Mouse (Mus musculus) midbrain, embryonic 11.5 days (tissue): Measurements from ENCODE around the gene Arhgap8. TPM values are rescaled to one million over a fixed set of nuclear protein-coding genes. Genes with fewer than 3 reads are reported as not detected.

Experiments used
- ATAC-seq: fragments of 200-750 bp; cut with Nextera tagmentation; 2 replicates; pipeline ENCODE4 v1.8.0; 2017; ENCODE audit warnings: moderate TSS enrichment, moderate library complexity; ENCODE audit not compliant: low FRiP score
- DNase-seq: peaks from one replicate; pipeline ENCODE4 v3.0.0; 2015; ENCODE audit warnings: low spot score; ENCODE audit errors: missing footprints
- H3K27ac ChIP-seq: fragments of 300-500 bp; sonication (generic); 2 replicates; pipeline ENCODE4 v1.5.1; 2014; ENCODE audit warnings: low read depth, low read length
- H3K27me3 ChIP-seq: fragments of 300-500 bp; sonication (generic); 2 replicates; pipeline ENCODE4 v1.6.1; 2014; ENCODE audit warnings: mild to moderate bottlenecking, low read length, moderate library complexity, mixed read lengths; ENCODE audit not compliant: control insufficient read depth, insufficient read depth
- H3K36me3 ChIP-seq: fragments of 300-500 bp; sonication (generic); 2 replicates; pipeline ENCODE4 v1.6.1; 2014; ENCODE audit warnings: mild to moderate bottlenecking, low read length, moderate library complexity, mixed read lengths; ENCODE audit not compliant: control insufficient read depth, insufficient read depth
- H3K4me1 ChIP-seq: fragments of 300-500 bp; sonication (generic); 2 replicates; pipeline ENCODE4 v1.6.1; 2014; ENCODE audit warnings: low read length; ENCODE audit not compliant: control insufficient read depth, insufficient read depth
- H3K4me2 ChIP-seq: fragments of 300-500 bp; sonication (generic); 2 replicates; pipeline ENCODE4 v1.6.1; 2014; ENCODE audit warnings: mild to moderate bottlenecking, moderate library complexity
- H3K4me3 ChIP-seq: fragments of 300-500 bp; sonication (generic); 2 replicates; pipeline ENCODE4 v1.5.1; 2014; ENCODE audit warnings: low read depth, low read length
- H3K9ac ChIP-seq: fragments of 300-500 bp; sonication (generic); 2 replicates; pipeline ENCODE4 v1.6.1; 2014; ENCODE audit warnings: low read length
- H3K9me3 ChIP-seq: fragments of 300-500 bp; sonication (generic); 2 replicates; pipeline ENCODE4 v1.6.1; 2016; ENCODE audit warnings: low read length; ENCODE audit not compliant: control insufficient read depth
- WGBS: fragments of 180-500 bp; shearing (Covaris S2); extraction: QIAGEN DNeasy Blood & Tissue Kit; methylation state at CpG from one replicate; pipeline ENCODE4 v1.1.7; 2014; 5-methylcytosine and 5-hydroxymethylcytosine counted together
- polyA plus RNA-seq: library from polyadenylated mRNA; unstranded; fragments of >200 nt; fragmentation: Nextera tagmentation; extraction: Ambion mirVana; gene quantifications from 2 replicates; pipeline ENCODE4 v1.2.1, GENCODE M21; 2014

The Arhgap8 gene
- polyA plus RNA-seq, 1 experiment from 2014 or later = 1.1 TPM

DNA sequence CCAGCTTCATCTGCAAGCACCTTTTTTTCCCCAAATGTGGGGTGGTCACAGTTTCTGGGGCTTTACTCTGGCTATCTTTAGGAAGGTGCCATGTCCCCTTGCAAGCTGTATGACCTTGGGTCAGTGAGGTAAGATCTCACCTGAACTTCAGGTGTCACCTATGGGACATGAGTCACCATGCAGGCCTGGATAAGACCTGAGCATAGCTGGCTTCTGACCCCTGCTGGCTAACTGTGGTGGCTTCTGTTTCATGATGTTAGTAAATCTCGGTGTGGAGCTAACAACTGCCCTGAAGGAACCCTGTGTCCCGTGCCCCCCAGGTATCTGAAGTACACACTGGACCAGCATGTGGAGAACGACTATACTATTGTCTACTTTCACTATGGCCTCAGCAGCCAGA, 21.7 kb downstream of the Arhgap8 start:
- H3K9ac ChIP-seq = no peak overlapping the region
- H3K4me2 ChIP-seq = no peak overlapping the region
- WGBS = 82% methylated on average over 3 of the region's 3 CpGs
- H3K9me3 ChIP-seq = no peaks in the 10 kb centered on the region
- ATAC-seq (no peak), DNase-seq (peak; percentile 41)
- no peak overlapping the region for H3K4me3 ChIP-seq
- no peaks in the 10 kb centered on the region for H3K36me3 ChIP-seq
- H3K27me3 ChIP-seq = no peaks in the 10 kb centered on the region
- H3K4me1 ChIP-seq = no peaks in the 10 kb centered on the region
- H3K27ac ChIP-seq = no peak overlapping the region

- H3K36me3 ChIP-seq = no peaks in the 10 kb centered on the region
- WGBS = 25% methylated on average over 3 of the region's 3 CpGs
- no peak for ATAC-seq
These were observed 23.5 kb downstream of the Arhgap8 start for GRCm38 (mm10) chr15:84743347-84743746.

DNA sequence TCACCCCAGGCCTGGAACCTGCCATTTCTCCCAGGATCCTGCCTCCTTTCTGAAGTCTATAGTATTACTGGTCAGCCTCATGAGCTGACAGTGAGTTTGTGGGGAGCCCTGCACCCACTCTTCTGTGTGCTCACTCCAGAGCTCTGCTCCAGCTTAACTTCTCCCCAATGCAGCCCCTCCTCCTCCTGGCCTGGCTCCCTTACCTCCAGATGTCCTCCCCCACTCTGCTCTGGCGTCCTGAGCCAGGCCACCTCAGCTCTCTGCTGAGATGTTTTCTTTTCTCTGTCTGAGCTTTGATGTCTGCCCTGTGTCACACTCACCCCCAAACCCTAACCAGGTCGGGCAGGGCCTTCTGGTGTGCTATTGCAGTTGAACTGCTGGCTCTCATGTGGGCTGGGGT, 24.5 kb downstream of the Arhgap8 start:
- ATAC-seq (no peak), DNase-seq (peak; percentile 75)
- H3K27me3 ChIP-seq = no peaks in the 10 kb centered on the region
- H3K4me2 ChIP-seq = no peak overlapping the region
- H3K4me1 ChIP-seq = no peaks in the 10 kb centered on the region
- H3K9me3 ChIP-seq = no peaks in the 10 kb centered on the region
- no peak overlapping the region for H3K4me3 ChIP-seq
- WGBS = 21% methylated on average over 2 of the region's 2 CpGs
- no peaks in the 10 kb centered on the region for H3K36me3 ChIP-seq
- H3K27ac ChIP-seq = no peak overlapping the region
- H3K9ac ChIP-seq = no peak overlapping the region

More at GRCm38 (mm10) chr15:84743347-84743746, 23.5 kb downstream of the Arhgap8 start:
- H3K4me3 ChIP-seq = no peak overlapping the region
- H3K4me1 ChIP-seq = no peaks in the 10 kb centered on the region
- H3K27ac ChIP-seq = no peak overlapping the region
- H3K27me3 ChIP-seq = no peaks in the 10 kb centered on the region
- peak; percentile 81 for DNase-seq
- no peaks in the 10 kb centered on the region for H3K9me3 ChIP-seq
- no peak overlapping the region for H3K4me2 ChIP-seq
- no peak overlapping the region for H3K9ac ChIP-seq

DNA sequence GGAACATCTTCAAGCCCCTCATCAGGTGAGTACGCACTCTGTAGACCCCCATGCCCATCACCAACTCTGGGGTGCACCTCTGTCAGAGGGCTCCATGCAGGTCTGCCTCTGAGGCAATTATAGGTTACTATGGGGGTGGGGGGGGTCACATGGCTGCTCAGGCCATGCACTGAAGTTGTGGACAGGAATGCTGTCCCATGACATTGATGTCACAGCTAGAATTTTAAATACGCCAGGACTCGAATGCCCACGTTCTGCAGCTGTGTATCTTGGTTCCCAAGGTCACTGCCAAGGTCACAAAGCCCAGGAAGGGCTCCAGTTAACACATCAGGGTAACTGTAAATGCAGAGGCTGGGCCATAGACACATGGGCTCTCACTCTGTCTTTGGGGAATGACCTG, 26.0 kb downstream of the Arhgap8 start:
- Histone ChIP-seq H3K36me3 (no peaks in the 10 kb centered on the region), H3K4me1 (no peaks in the 10 kb centered on the region), H3K4me3 (no peak overlapping the region), H3K4me2 (no peak overlapping the region), H3K9ac (no peak overlapping the region), H3K27me3 (no peaks in the 10 kb centered on the region), H3K27ac (no peak overlapping the region), H3K9me3 (no peaks in the 10 kb centered on the region)
- no peak for DNase-seq
- ATAC-seq = no peak
- WGBS = 87% methylated on average over 4 of the region's 4 CpGs

DNA sequence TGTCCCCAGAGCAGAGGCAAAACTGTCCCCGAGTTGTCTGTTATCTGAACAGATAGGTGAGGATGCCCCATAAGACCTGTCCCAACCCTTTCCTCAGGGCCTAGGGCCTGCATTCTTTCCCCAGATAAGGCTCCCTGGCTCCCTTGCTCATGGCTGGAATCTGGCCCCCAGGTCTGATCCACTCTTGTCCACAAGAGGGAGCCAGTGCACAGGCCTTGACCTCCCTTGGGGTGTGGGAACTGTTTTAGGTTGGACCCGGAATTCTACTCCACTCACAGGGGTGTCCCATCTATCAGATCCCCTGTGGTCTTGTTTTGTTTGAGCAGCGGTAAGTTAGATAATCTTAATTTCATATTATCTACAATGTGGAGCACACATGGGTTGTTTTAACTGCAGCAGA, 35.1 kb downstream of the Arhgap8 start:
- WGBS = 22% methylated on average over 3 of the region's 3 CpGs
- DNase-seq (peak; percentile 98), ATAC-seq (peak; percentile 71)
- Histone ChIP-seq H3K36me3 (no peaks in the 10 kb centered on the region), H3K4me2 (no peak overlapping the region), H3K9ac (no peak overlapping the region), H3K9me3 (no peaks in the 10 kb centered on the region), H3K27ac (no peak overlapping the region), H3K27me3 (peaks cover 9% of the 10 kb centered on the region), H3K4me1 (peaks cover 17% of the 10 kb centered on the region), H3K4me3 (no peak overlapping the region)

- ATAC-seq = 0 out of 2 replicates have a peak, but pooled peaks have one; percentile 35
These were observed 36.6 kb downstream of the Arhgap8 start for GRCm38 (mm10) chr15:84756426-84756825.

GRCm38 (mm10) chr15:84758493-84758892, 38.6 kb downstream of the Arhgap8 start:
- no peak overlapping the region for H3K4me2 ChIP-seq
- H3K36me3 ChIP-seq = no peaks in the 10 kb centered on the region
- H3K9ac ChIP-seq = no peak overlapping the region
- H3K9me3 ChIP-seq = no peaks in the 10 kb centered on the region
- H3K27me3 ChIP-seq = peaks cover 9% of the 10 kb centered on the region
- DNase-seq = peak; percentile 98
- H3K4me1 ChIP-seq = peaks cover 23% of the 10 kb centered on the region
- WGBS = 32% methylated on average over 4 of the region's 4 CpGs
- H3K27ac ChIP-seq = no peak overlapping the region
- H3K4me3 ChIP-seq = no peak overlapping the region
- ATAC-seq = no peak

More at GRCm38 (mm10) chr15:84756426-84756825, 36.6 kb downstream of the Arhgap8 start:
- Histone ChIP-seq H3K4me3 (peak overlapping the region; percentile 27), H3K4me2 (peak overlapping the region; percentile 56), H3K27ac (no peak overlapping the region), H3K36me3 (no peaks in the 10 kb centered on the region), H3K9me3 (no peaks in the 10 kb centered on the region), H3K9ac (peak overlapping the region; percentile 33; the same call in 1 of the 2 replicates), H3K4me1 (peaks cover 17% of the 10 kb centered on the region), H3K27me3 (peaks cover 9% of the 10 kb centered on the region)
- peak; percentile 92 for DNase-seq
- under 1% methylated on average over 22 of the region's 22 CpGs for WGBS

- Histone ChIP-seq H3K36me3 (no peaks in the 10 kb centered on the region), H3K4me3 (no peak overlapping the region), H3K27me3 (no peaks in the 10 kb centered on the region; the same call in 1 of the 2 replicates), H3K4me1 (peaks cover 14% of the 10 kb centered on the region), H3K9ac (0 out of 2 replicates have a peak overlapping the region, but pooled peaks have one; percentile 5), H3K9me3 (no peaks in the 10 kb centered on the region), H3K27ac (no peak overlapping the region), H3K4me2 (no peak overlapping the region)
- ATAC-seq (no peak; the same call in 1 of the 2 replicates), DNase-seq (no peak)
- WGBS = 68% methylated on average over 8 of the region's 8 CpGs
These were observed 43.0 kb downstream of the Arhgap8 start for GRCm38 (mm10) chr15:84762712-84763422.

DNA sequence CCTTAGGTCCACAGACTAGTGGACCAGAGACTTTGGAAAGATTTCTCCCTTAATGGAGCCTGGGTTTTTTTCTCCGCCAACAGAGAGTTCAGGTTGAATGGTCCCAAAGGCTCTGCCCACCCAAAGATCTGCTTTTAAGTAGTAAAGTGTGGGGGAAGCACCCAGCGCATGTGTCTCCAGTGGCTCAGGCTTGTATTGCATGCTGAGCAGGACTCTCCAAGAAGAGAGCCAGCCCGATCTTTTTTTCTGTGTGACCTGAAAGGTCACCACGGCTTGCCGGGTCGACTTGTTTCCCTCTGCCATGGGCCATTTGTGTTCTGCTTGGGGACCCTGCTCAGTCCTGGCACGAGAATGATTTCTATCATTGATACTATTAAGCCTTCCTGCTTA, 43.6 kb downstream of the Arhgap8 start:
- 19% methylated on average over 7 of the region's 7 CpGs for WGBS
- H3K27ac ChIP-seq = no peak overlapping the region
- no peak overlapping the region for H3K4me3 ChIP-seq

More for the DNA sequence above, 43.6 kb downstream of the Arhgap8 start:
- Histone ChIP-seq H3K4me1 (peaks cover 14% of the 10 kb centered on the region), H3K9me3 (no peaks in the 10 kb centered on the region), H3K9ac (no peak overlapping the region), H3K27me3 (no peaks in the 10 kb centered on the region), H3K4me2 (no peak overlapping the region), H3K36me3 (no peaks in the 10 kb centered on the region)
- DNase-seq (no peak), ATAC-seq (no peak)
